Mouse (Mus musculus) ES-Bruce4 (cell line): ENCODE results near the gene Ppm1h. TPM values are rescaled to one million over a fixed set of nuclear protein-coding genes. Genes with fewer than 3 reads are reported as not detected.

Experiments
- H3K27ac ChIP-seq: 2 replicates; pipeline ENCODE4 v1.5.1; 2012; ENCODE audit warnings: low read length, inconsistent platforms; ENCODE audit not compliant: insufficient read depth
- H3K27me3 ChIP-seq: 2 replicates; pipeline ENCODE4 v1.6.1; 2012; ENCODE audit warnings: mild to moderate bottlenecking, low read length, inconsistent platforms; ENCODE audit not compliant: control insufficient read depth, poor library complexity, insufficient read depth, severe bottlenecking
- H3K36me3 ChIP-seq: 2 replicates; pipeline ENCODE4 v1.6.1; 2012; ENCODE audit warnings: inconsistent platforms, mild to moderate bottlenecking, low read length, moderate library complexity; ENCODE audit not compliant: control insufficient read depth, poor library complexity, insufficient read depth, severe bottlenecking
- H3K4me1 ChIP-seq: one replicate; pipeline ENCODE4 v1.8.1; 2011; ENCODE audit warnings: low read length; ENCODE audit not compliant: control insufficient read depth, insufficient read depth
- H3K4me3 ChIP-seq: 2 replicates; pipeline ENCODE4 v1.5.1; 2011; ENCODE audit warnings: low read depth, mild to moderate bottlenecking, low read length
- H3K9ac ChIP-seq: 2 replicates; pipeline ENCODE4 v1.6.1; 2012; ENCODE audit warnings: low read depth, mild to moderate bottlenecking, inconsistent platforms; ENCODE audit not compliant: poor library complexity, severe bottlenecking
- H3K9me3 ChIP-seq: replicated peaks from 2 replicates; pipeline ENCODE4 v1.6.1; 2012; ENCODE audit warnings: mild to moderate bottlenecking, low read length, inconsistent platforms; ENCODE audit not compliant: control insufficient read depth, poor library complexity, insufficient read depth, severe bottlenecking
- CTCF ChIP-seq: IDR thresholded peaks from one replicate; pipeline ENCODE4 v1.8.1; 2011; ENCODE audit warnings: low read depth, low read length
- EP300 ChIP-seq: IDR thresholded peaks from 2 replicates; pipeline ENCODE4 v1.6.1; 2011; ENCODE audit warnings: low read depth, low read length; ENCODE audit not compliant: insufficient read depth
- POLR2A ChIP-seq: IDR thresholded peaks from one replicate; pipeline ENCODE4 v1.8.1; 2011; ENCODE audit warnings: low read length; ENCODE audit not compliant: insufficient read depth
- polyA plus RNA-seq: library from polyadenylated mRNA; stranded (reverse); fragments of >200 nt; gene quantifications from 2 replicates; pipeline ENCODE4 v1.2.4, GENCODE M21; 2011; ENCODE audit warnings: low read depth; ENCODE audit not compliant: missing spikeins, insufficient read depth, insufficient read length

Gene Ppm1h
- polyA plus RNA-seq, 1 experiment, result 8.7 TPM

GRCm38 (mm10) chr10:122895121-122895770 lies 216.7 kb downstream of the Ppm1h start:
- no peaks in the 10 kb centered on the region for H3K36me3 ChIP-seq
- no peak overlapping the region for H3K27ac ChIP-seq
- H3K9ac ChIP-seq, result no peak overlapping the region
- no peak for TF ChIP-seq POLR2A
- TF ChIP-seq CTCF, result peak; percentile 58
- no peaks in the 10 kb centered on the region for H3K9me3 ChIP-seq
- H3K27me3 ChIP-seq, result no peaks in the 10 kb centered on the region
- H3K4me1 ChIP-seq, result no peaks in the 10 kb centered on the region
- peak overlapping the region; percentile 17; the same call in 1 of the 2 replicates for H3K4me3 ChIP-seq

- H3K9ac ChIP-seq, result no peak overlapping the region
- no peaks in the 10 kb centered on the region for H3K36me3 ChIP-seq
- no peak overlapping the region for H3K4me3 ChIP-seq
- H3K4me1 ChIP-seq, result no peaks in the 10 kb centered on the region
- no peaks in the 10 kb centered on the region for H3K27me3 ChIP-seq
- H3K9me3 ChIP-seq, result no peaks in the 10 kb centered on the region
- TF ChIP-seq POLR2A, result no peak
- no peak for TF ChIP-seq EP300
- no peak for TF ChIP-seq CTCF
- H3K27ac ChIP-seq, result no peak overlapping the region
These were observed 221.4 kb downstream of the Ppm1h start for GRCm38 (mm10) chr10:122899971-122900370.

- no peak overlapping the region for H3K4me3 ChIP-seq
- no peaks in the 10 kb centered on the region for H3K9me3 ChIP-seq
- H3K4me1 ChIP-seq, result no peaks in the 10 kb centered on the region
- no peaks in the 10 kb centered on the region for H3K36me3 ChIP-seq
- no peak overlapping the region for H3K9ac ChIP-seq
- no peak overlapping the region for H3K27ac ChIP-seq
- H3K27me3 ChIP-seq, result no peaks in the 10 kb centered on the region
- TF ChIP-seq CTCF (no peak), POLR2A (no peak), EP300 (no peak)
These were observed 221.9 kb downstream of the Ppm1h start for GRCm38 (mm10) chr10:122900466-122900865.

- TF ChIP-seq CTCF (no peak), POLR2A (no peak), EP300 (no peak)
- no peaks in the 10 kb centered on the region for H3K36me3 ChIP-seq
- no peaks in the 10 kb centered on the region for H3K4me1 ChIP-seq
- H3K27me3 ChIP-seq, result no peaks in the 10 kb centered on the region
- no peaks in the 10 kb centered on the region for H3K9me3 ChIP-seq
- H3K27ac ChIP-seq, result no peak overlapping the region
- no peak overlapping the region for H3K9ac ChIP-seq
- H3K4me3 ChIP-seq, result no peak overlapping the region
These were observed 222.8 kb downstream of the Ppm1h start for GRCm38 (mm10) chr10:122901379-122901778.

- H3K4me1 ChIP-seq, result no peaks in the 10 kb centered on the region
- TF ChIP-seq CTCF, result no peak
- TF ChIP-seq EP300, result no peak
- no peak for TF ChIP-seq POLR2A
- no peaks in the 10 kb centered on the region for H3K27me3 ChIP-seq
- H3K9me3 ChIP-seq, result no peaks in the 10 kb centered on the region
- no peak overlapping the region for H3K27ac ChIP-seq
- H3K9ac ChIP-seq, result no peak overlapping the region
- H3K4me3 ChIP-seq, result no peak overlapping the region
- no peaks in the 10 kb centered on the region for H3K36me3 ChIP-seq
These were observed 231.0 kb downstream of the Ppm1h start for GRCm38 (mm10) chr10:122909406-122910032.

- Histone ChIP-seq H3K9ac (no peak overlapping the region), H3K27ac (no peak overlapping the region), H3K36me3 (no peaks in the 10 kb centered on the region), H3K27me3 (no peaks in the 10 kb centered on the region), H3K9me3 (no peaks in the 10 kb centered on the region), H3K4me3 (no peak overlapping the region), H3K4me1 (no peaks in the 10 kb centered on the region)
- TF ChIP-seq EP300 (no peak), POLR2A (no peak), CTCF (no peak)
These were observed 232.2 kb downstream of the Ppm1h start for GRCm38 (mm10) chr10:122910798-122911225.
